Mouse (Mus musculus) heart, embryonic 11.5 days (tissue): ENCODE measurements around the gene Extl1. TPM values are rescaled to one million over a fixed set of nuclear protein-coding genes. Genes with fewer than 3 reads are reported as not detected.

Source experiments
- ATAC-seq: fragments of 200-750 bp; cut with Nextera tagmentation; replicated peaks from 2 replicates; pipeline ENCODE4 v1.8.0; 2017; ENCODE audit warnings: moderate library complexity; ENCODE audit not compliant: insufficient number of reproducible peaks, low FRiP score, low TSS enrichment
- H3K27ac ChIP-seq: fragments of 300-500 bp; sonication (generic); 2 replicates; pipeline ENCODE4 v1.5.1; 2014; ENCODE audit warnings: mild to moderate bottlenecking, low read depth, low read length
- H3K27me3 ChIP-seq: fragments of 300-500 bp; sonication (generic); 2 replicates; pipeline ENCODE4 v1.6.1; 2014; ENCODE audit warnings: mild to moderate bottlenecking, low read length, mixed read lengths; ENCODE audit not compliant: control insufficient read depth, insufficient read depth
- H3K36me3 ChIP-seq: fragments of 300-500 bp; sonication (generic); 2 replicates; pipeline ENCODE4 v1.6.1; 2014; ENCODE audit warnings: mild to moderate bottlenecking, low read length, moderate library complexity, mixed read lengths; ENCODE audit not compliant: control insufficient read depth, insufficient read depth
- H3K4me1 ChIP-seq: fragments of 300-500 bp; sonication (generic); 2 replicates; pipeline ENCODE4 v1.6.1; 2014; ENCODE audit warnings: low read length; ENCODE audit not compliant: control insufficient read depth, insufficient read depth
- H3K4me2 ChIP-seq: fragments of 300-500 bp; sonication (generic); 2 replicates; pipeline ENCODE4 v1.6.1; 2014; ENCODE audit warnings: mild to moderate bottlenecking, moderate library complexity
- H3K4me3 ChIP-seq: fragments of 300-500 bp; sonication (generic); 2 replicates; pipeline ENCODE4 v1.5.1; 2014; ENCODE audit warnings: low read depth, low read length
- H3K9ac ChIP-seq: fragments of 300-500 bp; sonication (generic); 2 replicates; pipeline ENCODE4 v1.6.1; 2014; ENCODE audit warnings: mild to moderate bottlenecking, low read depth, low read length, moderate library complexity
- H3K9me3 ChIP-seq: fragments of 300-500 bp; sonication (generic); replicated peaks from 2 replicates; pipeline ENCODE4 v1.6.1; 2016; ENCODE audit warnings: low read length; ENCODE audit not compliant: control insufficient read depth
- WGBS: fragments of 180-500 bp; shearing (Covaris S2); extraction: QIAGEN DNeasy Blood & Tissue Kit; methylation state at CpG from one replicate; pipeline ENCODE4 v1.1.7; 2014; ENCODE audit not compliant: insufficient replicate concordance; 5-methylcytosine and 5-hydroxymethylcytosine counted together
- polyA plus RNA-seq: library from polyadenylated mRNA; unstranded; fragments of >200 nt; fragmentation: Nextera tagmentation; extraction: Ambion mirVana; gene quantifications from 2 replicates; pipeline ENCODE4 v1.2.1, GENCODE M21; 2014

Gene Extl1
- polyA plus RNA-seq, 1 experiment from 2014 or later = 2.0 TPM

DNA sequence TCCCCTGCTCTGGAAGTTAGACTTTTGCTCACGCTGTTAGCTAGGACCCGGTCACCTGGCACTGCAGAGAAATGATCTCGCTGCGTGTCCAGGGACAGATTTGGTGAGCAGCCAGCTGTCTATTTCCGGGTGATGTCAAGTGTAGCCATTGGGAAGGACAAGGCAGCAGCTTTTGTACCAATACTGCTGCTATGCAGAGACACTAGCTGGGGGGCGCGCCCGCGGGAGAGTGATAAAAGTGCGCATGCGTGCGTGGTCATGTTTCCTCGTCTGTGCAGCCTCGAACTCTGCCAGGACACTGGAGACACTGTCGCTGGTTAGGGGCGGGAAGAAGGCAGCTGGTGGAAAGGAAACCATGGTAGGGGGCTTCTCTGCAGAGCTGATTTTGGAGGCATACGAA is 32.5 kb upstream of the Extl1 start:
- Histone ChIP-seq H3K9ac (no peak overlapping the region), H3K27ac (0 out of 2 replicates have a peak overlapping the region, but pooled peaks have one; percentile 22), H3K4me1 (peaks cover 14% of the 10 kb centered on the region; the same call in 1 of the 2 replicates), H3K36me3 (peaks cover 4% of the 10 kb centered on the region; the same call in 1 of the 2 replicates), H3K27me3 (no peaks in the 10 kb centered on the region), H3K4me3 (no peak overlapping the region), H3K9me3 (no peaks in the 10 kb centered on the region), H3K4me2 (no peak overlapping the region)
- no peak for ATAC-seq
- WGBS = 73% methylated on average over 17 of the region's 17 CpGs

DNA sequence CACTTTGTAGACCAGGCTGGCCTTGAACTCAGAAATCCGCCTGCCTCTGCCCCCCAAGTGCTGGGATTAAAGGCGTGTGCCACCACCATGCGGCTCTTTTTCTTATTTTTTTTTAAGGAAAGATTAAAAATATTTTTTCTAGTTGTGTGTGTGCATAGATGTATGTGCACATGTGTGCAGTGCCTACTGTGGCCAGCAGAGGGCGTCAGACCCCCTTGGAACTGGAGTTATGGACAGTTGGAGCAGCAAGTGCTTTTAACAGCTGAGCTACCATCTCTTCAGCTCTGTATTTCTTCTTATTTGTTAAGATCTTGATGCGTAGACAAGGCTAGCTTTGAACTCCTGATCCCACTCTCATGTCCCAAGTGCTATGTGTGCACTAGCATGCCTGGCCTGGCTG is 25.6 kb upstream of the Extl1 start:
- no peak for ATAC-seq
- 65% methylated on average over 5 of the region's 5 CpGs for WGBS
- no peaks in the 10 kb centered on the region for H3K36me3 ChIP-seq
- no peak overlapping the region for H3K27ac ChIP-seq
- no peaks in the 10 kb centered on the region for H3K27me3 ChIP-seq
- H3K4me3 ChIP-seq = no peak overlapping the region
- no peak overlapping the region for H3K4me2 ChIP-seq
- H3K4me1 ChIP-seq = no peaks in the 10 kb centered on the region; the same call in 1 of the 2 replicates
- no peaks in the 10 kb centered on the region for H3K9me3 ChIP-seq
- no peak overlapping the region for H3K9ac ChIP-seq

DNA sequence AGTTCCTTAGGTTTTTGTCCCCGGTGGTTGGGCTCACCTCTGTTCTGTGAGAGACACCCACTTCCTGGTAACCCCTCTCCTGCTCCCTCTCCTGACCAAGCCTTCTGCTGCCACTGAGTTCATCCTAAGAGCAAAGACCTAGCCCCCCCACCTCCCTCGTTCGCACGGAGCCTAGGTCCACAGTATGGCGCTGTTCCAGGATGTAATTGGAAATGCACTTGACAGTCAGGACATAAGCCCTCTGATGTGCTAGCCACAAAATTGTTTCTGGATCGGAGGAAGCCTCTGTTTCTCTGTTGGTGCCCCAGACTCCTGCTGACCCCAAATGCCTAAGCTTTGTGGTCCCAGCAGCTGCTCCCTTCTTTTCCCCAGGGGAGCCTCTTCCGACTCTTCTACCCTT is 20.1 kb upstream of the Extl1 start:
- H3K4me3 ChIP-seq = no peak overlapping the region
- WGBS = 53% methylated on average over 7 of the region's 7 CpGs
- H3K4me2 ChIP-seq = no peak overlapping the region
- no peaks in the 10 kb centered on the region for H3K36me3 ChIP-seq
- H3K4me1 ChIP-seq = peaks cover 18% of the 10 kb centered on the region
- H3K27me3 ChIP-seq = no peaks in the 10 kb centered on the region
- ATAC-seq = no peak
- no peak overlapping the region for H3K9ac ChIP-seq
- no peaks in the 10 kb centered on the region for H3K9me3 ChIP-seq
- H3K27ac ChIP-seq = no peak overlapping the region

DNA sequence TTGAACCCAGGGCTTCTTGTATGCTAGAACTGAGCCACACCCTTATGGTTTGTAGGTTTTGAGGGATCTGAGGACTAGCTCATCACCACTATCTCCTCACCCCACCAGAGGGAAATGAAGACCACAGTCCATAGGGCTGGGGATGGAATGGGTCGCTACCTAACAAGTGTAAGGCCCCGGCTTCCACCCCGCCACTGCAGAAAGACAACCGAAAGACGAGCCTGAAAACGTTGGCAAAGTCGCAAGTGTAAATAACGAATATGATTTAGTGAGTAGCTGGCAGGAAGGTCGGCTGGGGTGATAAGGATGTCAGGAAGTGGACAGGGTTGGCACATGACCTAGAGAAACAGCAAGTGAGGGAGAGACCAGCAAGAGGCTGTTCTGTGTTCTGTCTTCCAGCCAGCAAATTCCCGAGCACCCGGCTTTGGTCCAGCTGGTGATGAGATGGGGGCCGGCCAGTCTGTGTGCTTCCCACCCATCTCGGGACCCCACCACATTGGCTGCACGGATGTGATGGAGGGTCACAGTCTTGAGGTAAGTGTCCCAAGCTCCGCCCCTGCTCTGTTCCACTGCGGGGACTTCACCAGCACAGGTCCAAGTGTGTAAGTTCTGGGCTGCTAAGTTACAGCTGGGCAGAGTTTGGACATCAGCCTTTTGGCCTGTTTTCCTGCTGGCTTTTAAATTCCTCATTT is 19.1 kb upstream of the Extl1 start:
- WGBS = 49% methylated on average over 16 of the region's 16 CpGs
- H3K36me3 ChIP-seq = no peaks in the 10 kb centered on the region
- no peaks in the 10 kb centered on the region for H3K9me3 ChIP-seq
- no peak overlapping the region for H3K9ac ChIP-seq
- no peak overlapping the region for H3K4me2 ChIP-seq
- no peak overlapping the region for H3K4me3 ChIP-seq
- H3K27ac ChIP-seq = no peak overlapping the region
- 0 out of 2 replicates have a peak, but pooled peaks have one; percentile 37 for ATAC-seq
- H3K27me3 ChIP-seq = no peaks in the 10 kb centered on the region
- peaks cover 18% of the 10 kb centered on the region for H3K4me1 ChIP-seq

DNA sequence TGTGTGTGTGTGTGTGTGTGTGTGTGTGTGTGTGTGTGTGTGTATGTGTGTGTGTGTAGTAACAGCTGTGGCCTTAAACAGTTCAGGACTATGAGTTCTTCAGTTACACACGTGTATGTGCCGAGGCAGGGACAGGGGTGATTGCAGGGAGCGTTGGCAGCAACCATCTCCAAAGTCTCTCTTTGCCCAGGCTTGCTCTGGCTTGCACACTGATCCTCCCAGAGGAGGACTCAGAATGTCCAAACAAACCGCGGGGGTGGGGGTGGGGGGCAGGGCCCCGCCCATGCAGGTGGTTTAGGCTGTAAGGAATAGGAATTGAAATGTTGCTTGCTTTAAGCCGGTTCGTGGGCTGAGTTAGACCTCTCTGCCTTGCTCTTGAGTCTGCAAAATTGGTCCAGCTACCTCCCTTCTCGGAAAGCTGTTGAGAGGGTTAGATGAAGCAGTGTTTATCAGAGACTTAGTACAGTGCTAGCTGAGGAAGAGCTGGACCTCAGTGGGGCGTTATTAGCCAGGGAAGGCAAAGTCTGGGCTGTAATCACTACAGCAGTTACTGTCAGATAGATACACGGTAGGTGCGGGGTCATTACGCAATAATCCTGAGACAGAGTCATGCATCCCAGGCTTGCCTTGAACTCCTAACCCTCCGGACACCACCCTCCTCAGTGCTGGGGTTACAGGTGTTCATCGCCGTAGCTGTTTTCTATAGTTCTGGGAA is 18.4 kb upstream of the Extl1 start:
- peaks cover 25% of the 10 kb centered on the region for H3K4me1 ChIP-seq
- no peaks in the 10 kb centered on the region for H3K36me3 ChIP-seq
- H3K4me2 ChIP-seq = peak overlapping the region; percentile 74
- no peaks in the 10 kb centered on the region for H3K9me3 ChIP-seq
- H3K4me3 ChIP-seq = peak overlapping the region; percentile 28; the same call in 1 of the 2 replicates
- ATAC-seq = no peak
- no peak overlapping the region for H3K9ac ChIP-seq
- no peaks in the 10 kb centered on the region for H3K27me3 ChIP-seq
- no peak overlapping the region for H3K27ac ChIP-seq
- 65% methylated on average over 16 of the region's 16 CpGs for WGBS

DNA sequence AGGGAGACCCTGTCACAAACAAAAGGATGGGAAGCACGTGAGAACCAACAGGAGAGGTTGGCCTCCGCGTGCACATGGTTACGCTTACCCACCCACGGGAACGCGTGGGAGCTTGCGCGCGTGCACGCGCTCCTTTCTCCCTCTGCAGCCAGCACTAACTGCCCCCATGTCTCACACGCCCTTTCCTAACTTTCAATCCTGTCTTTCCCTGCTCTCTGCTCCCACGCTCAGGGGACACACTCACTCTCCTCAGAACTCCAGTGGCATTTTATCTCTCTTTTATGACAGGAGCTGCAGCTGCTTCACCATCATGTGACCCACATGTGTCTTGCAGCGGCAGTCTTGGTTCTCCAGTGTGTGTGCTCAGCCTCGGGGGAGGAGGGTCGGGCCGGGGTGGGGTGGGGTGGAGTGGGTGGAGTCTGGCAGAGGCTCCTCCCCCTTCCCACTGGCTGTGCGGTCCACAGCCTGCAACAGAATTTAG is 17.6 kb upstream of the Extl1 start:
- H3K4me2 ChIP-seq = peak overlapping the region; percentile 74
- ATAC-seq = peak; percentile 46; the same call in 1 of the 2 replicates
- no peaks in the 10 kb centered on the region for H3K27me3 ChIP-seq
- peaks cover 25% of the 10 kb centered on the region for H3K4me1 ChIP-seq
- H3K36me3 ChIP-seq = no peaks in the 10 kb centered on the region
- H3K4me3 ChIP-seq = peak overlapping the region; percentile 28
- peak overlapping the region; percentile 7; the same call in 1 of the 2 replicates for H3K9ac ChIP-seq
- no peaks in the 10 kb centered on the region for H3K9me3 ChIP-seq
- no peak overlapping the region for H3K27ac ChIP-seq
- 10% methylated on average over 19 of the region's 19 CpGs for WGBS

DNA sequence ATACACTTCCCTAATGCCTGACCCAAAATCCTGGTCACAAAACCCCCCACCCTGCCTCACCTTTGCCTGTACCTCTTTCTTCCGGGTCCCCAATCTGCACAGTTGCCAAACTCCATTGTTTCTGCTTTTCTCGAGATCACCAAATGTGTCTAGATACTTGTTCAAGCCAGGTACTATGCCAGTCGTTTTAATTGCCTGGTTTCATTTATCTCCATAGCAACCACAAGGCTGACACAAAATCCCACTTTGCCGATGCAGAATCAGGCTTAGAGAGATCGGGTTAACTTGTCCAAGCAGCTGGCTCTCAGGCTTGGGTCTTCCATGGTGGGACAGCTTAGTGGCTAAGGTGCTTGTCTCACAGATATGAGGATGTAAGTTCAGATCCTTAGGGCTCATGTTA is 16.6 kb upstream of the Extl1 start:
- ATAC-seq = no peak
- Histone ChIP-seq H3K4me2 (no peak overlapping the region), H3K4me1 (peaks cover 25% of the 10 kb centered on the region), H3K27ac (no peak overlapping the region), H3K9me3 (no peaks in the 10 kb centered on the region), H3K4me3 (no peak overlapping the region), H3K27me3 (no peaks in the 10 kb centered on the region), H3K9ac (no peak overlapping the region), H3K36me3 (no peaks in the 10 kb centered on the region)
- 46% methylated on average over 5 of the region's 5 CpGs for WGBS

DNA sequence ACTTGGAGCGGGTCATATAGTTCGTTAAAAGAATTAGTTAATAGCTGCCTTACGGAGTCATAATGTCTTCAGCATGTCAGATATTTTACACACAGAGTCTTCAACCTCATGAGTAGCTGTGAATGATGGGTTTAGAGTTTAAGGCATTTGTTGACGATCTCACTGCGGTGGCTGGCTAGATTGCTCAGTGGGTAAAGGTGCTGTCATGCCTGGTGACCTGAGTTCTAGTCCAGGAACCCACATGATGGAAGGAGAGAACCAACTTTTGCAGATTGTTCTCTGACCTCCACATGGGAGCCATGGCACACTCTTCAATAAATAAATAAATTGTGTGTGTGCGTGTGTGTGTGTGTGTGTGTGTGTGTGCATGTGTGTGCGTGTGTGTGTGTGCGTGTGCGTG is 14.1 kb upstream of the Extl1 start:
- Histone ChIP-seq H3K4me2 (peak overlapping the region; percentile 79), H3K27ac (no peak overlapping the region; the same call in 1 of the 2 replicates), H3K36me3 (no peaks in the 10 kb centered on the region), H3K9ac (no peak overlapping the region), H3K9me3 (no peaks in the 10 kb centered on the region), H3K4me3 (no peak overlapping the region), H3K27me3 (no peaks in the 10 kb centered on the region), H3K4me1 (peaks cover 24% of the 10 kb centered on the region)
- WGBS = 87% methylated on average over 9 of the region's 9 CpGs
- ATAC-seq = no peak
